ENCODE assay signal across 8 mouse cellular contexts in genomic region chr5:129778996-129779716, GRCm38 (mm10). TPM values are rescaled to one million over a fixed set of nuclear protein-coding genes. Genes with fewer than 3 reads are reported as not detected.
DNase-seq lines count a peak whose midpoint lies in the region; ATAC-seq and TF ChIP-seq lines count a peak whose summit lies in the region.

No protein-coding gene starts in this region.

- DNase-seq in MEL (ENCODE audit: low read depth, low spot score): peak; percentile 86
- DNase-seq in cerebellum, adult 2 months: peak; percentile 84 to 85
- peak; percentile 88 for DNase-seq in forebrain, postnatal 0 days
- peak; percentile 82 for DNase-seq in heart, postnatal 4 days
- peak; percentile 59 to 79 for DNase-seq in layer of hippocampus, adult 8-10 months (ENCODE audit: low spot score in 2 of 2)
- peak; percentile 90 for DNase-seq in lung, embryonic 14.5 days
- DNase-seq in thymus, adult 2 months: peak; percentile 71

- no peaks in the 10 kb centered on the region for H3K9me3 ChIP-seq in MEL (replicated peaks; ENCODE audit: insufficient read depth, low read length)
- H3K9me3 ChIP-seq in forebrain, postnatal 0 days (ENCODE audit: low read length): no peaks in the 10 kb centered on the region
- H3K9me3 ChIP-seq in lung, embryonic 14.5 days (ENCODE audit: low read depth, low read length): no peaks in the 10 kb centered on the region

- no peak for TF ChIP-seq RAD21 in MEL (IDR thresholded peaks at IDR 0.05; ENCODE audit: low read depth, low read length)

- H3K9ac ChIP-seq in MEL (ENCODE audit: control insufficient read depth, low read depth, low read length, poor library complexity, severe bottlenecking): peak overlapping the region; percentile 83
- peak overlapping the region; percentile 49 for H3K9ac ChIP-seq in forebrain, postnatal 0 days
- peak overlapping the region; percentile 65 for H3K9ac ChIP-seq in lung, embryonic 14.5 days

- peak overlapping the region; percentile 51 for H3K27ac ChIP-seq in MEL (ENCODE audit: control insufficient read depth, low read depth, low read length)
- H3K27ac ChIP-seq in cerebellum, adult 2 months (ENCODE audit: insufficient read depth, low read length): no peak overlapping the region
- peak overlapping the region; percentile 35; the same call in 1 of the 2 replicates for H3K27ac ChIP-seq in forebrain, postnatal 0 days (ENCODE audit: low read depth, low read length)
- H3K27ac ChIP-seq in lung, embryonic 14.5 days (ENCODE audit: low read depth): no peak overlapping the region; the same call in 1 of the 2 replicates
- no peak overlapping the region for H3K27ac ChIP-seq in olfactory bulb, adult 2 months (ENCODE audit: insufficient read depth, low read depth, low read length)
- peak overlapping the region; percentile 1; the same call in 1 of the 2 replicates for H3K27ac ChIP-seq in thymus, adult 2 months (ENCODE audit: control insufficient read depth, insufficient read depth, low read length)

- no peak for TF ChIP-seq EP300 in MEL (IDR thresholded peaks at IDR 0.05; ENCODE audit: low read depth in 1 of 2, low read length in 2 of 2)

- peaks cover 15% of the 10 kb centered on the region for H3K79me2 ChIP-seq in MEL (ENCODE audit: control insufficient read depth, insufficient read depth, low read length, poor library complexity)

- H3K4me2 ChIP-seq in forebrain, postnatal 0 days (ENCODE audit: low read depth): peak overlapping the region; percentile 84
- peak overlapping the region; percentile 88 for H3K4me2 ChIP-seq in lung, embryonic 14.5 days

- TF ChIP-seq POLR2A in MEL (IDR thresholded peaks at IDR 0.05; ENCODE audit: control insufficient read depth in 1 of 2, insufficient read depth in 1 of 2, low read depth in 1 of 2, low read length in 2 of 2, poor library complexity in 1 of 2): peak; percentile 57 to 89; a peak in 2 of 4 replicates
- TF ChIP-seq POLR2A in cerebellum, adult 2 months (IDR thresholded peaks at IDR 0.05; ENCODE audit: borderline replicate concordance, insufficient read depth, low read length): peak; percentile 65; the same call in 1 of the 2 replicates
- TF ChIP-seq POLR2A in olfactory bulb, adult 2 months (IDR thresholded peaks at IDR 0.05; ENCODE audit: insufficient read depth, low read depth, low read length): peak; percentile 44; the same call in 1 of the 2 replicates
- no peak for TF ChIP-seq POLR2A in thymus, adult 2 months (IDR thresholded peaks at IDR 0.05; ENCODE audit: control insufficient read depth, extremely low read depth, insufficient read depth, low read length, poor library complexity)

- TF ChIP-seq CTCF in MEL (IDR thresholded peaks at IDR 0.05 in 2 of 3, conservative IDR thresholded peaks at IDR 0.05 in 1 of 3; ENCODE audit: control insufficient read depth in 1 of 3, insufficient read depth in 1 of 3, low read depth in 2 of 3, low read length in 3 of 3, poor library complexity in 1 of 3, severe bottlenecking in 1 of 3): no peak
- no peak for TF ChIP-seq CTCF in cerebellum, adult 2 months (IDR thresholded peaks at IDR 0.05; ENCODE audit: borderline replicate concordance, insufficient read depth, low read depth, low read length)
- no peak for TF ChIP-seq CTCF in forebrain, postnatal 0 days (IDR thresholded peaks at IDR 0.05; ENCODE audit: low read depth)
- TF ChIP-seq CTCF in lung, embryonic 14.5 days (IDR thresholded peaks at IDR 0.05; ENCODE audit: low read depth): no peak
- TF ChIP-seq CTCF in olfactory bulb, adult 2 months (IDR thresholded peaks at IDR 0.05; ENCODE audit: insufficient read depth, low read depth, low read length): no peak
- TF ChIP-seq CTCF in thymus, adult 2 months (IDR thresholded peaks at IDR 0.05; ENCODE audit: borderline replicate concordance, control insufficient read depth, extremely low read depth, insufficient read depth, low read length, poor library complexity): peak; percentile 42; the same call in 1 of the 2 replicates

- no peaks in the 10 kb centered on the region for H3K27me3 ChIP-seq in MEL (ENCODE audit: control insufficient read depth in 1 of 2, insufficient read depth in 2 of 2, low read length in 2 of 2)
- no peaks in the 10 kb centered on the region for H3K27me3 ChIP-seq in cerebellum, adult 2 months (ENCODE audit: control insufficient read depth, insufficient read depth, low read length)
- no peaks in the 10 kb centered on the region for H3K27me3 ChIP-seq in forebrain, postnatal 0 days (ENCODE audit: insufficient read depth, low read length)
- no peaks in the 10 kb centered on the region for H3K27me3 ChIP-seq in lung, embryonic 14.5 days (ENCODE audit: insufficient read depth, low read length)
- no peaks in the 10 kb centered on the region for H3K27me3 ChIP-seq in thymus, adult 2 months (ENCODE audit: control insufficient read depth, insufficient read depth, low read length)

- H3K36me3 ChIP-seq in MEL (ENCODE audit: control insufficient read depth in 1 of 2, insufficient read depth in 2 of 2, low read length in 2 of 2): peaks cover 0 to 8% of the 10 kb centered on the region in 2 experiments; a peak in 2 of 4 replicates
- no peaks in the 10 kb centered on the region for H3K36me3 ChIP-seq in forebrain, postnatal 0 days (ENCODE audit: insufficient read depth)
- H3K36me3 ChIP-seq in lung, embryonic 14.5 days (ENCODE audit: insufficient read depth): no peaks in the 10 kb centered on the region
- no peaks in the 10 kb centered on the region for H3K36me3 ChIP-seq in thymus, adult 2 months (ENCODE audit: control insufficient read depth, insufficient read depth, low read length)

- peak overlapping the region; percentile 87 to 96 for H3K4me3 ChIP-seq in MEL (ENCODE audit: control insufficient read depth in 1 of 2, insufficient read depth in 1 of 2, low read depth in 2 of 2, low read length in 2 of 2)
- H3K4me3 ChIP-seq in cerebellum, adult 2 months (replicated peaks; ENCODE audit: insufficient read depth, low read depth, low read length): peak overlapping the region; percentile 54
- H3K4me3 ChIP-seq in forebrain, postnatal 0 days (ENCODE audit: low read depth, low read length): peak overlapping the region; percentile 44
- H3K4me3 ChIP-seq in lung, embryonic 14.5 days (ENCODE audit: low read depth, low read length): peak overlapping the region; percentile 54
- H3K4me3 ChIP-seq in olfactory bulb, adult 2 months (ENCODE audit: insufficient read depth, low read depth, low read length): peak overlapping the region; percentile 67
- peak overlapping the region; percentile 100 for H3K4me3 ChIP-seq in thymus, adult 2 months (ENCODE audit: control insufficient read depth, insufficient read depth, low read length)

- peak; percentile 97 for ATAC-seq in forebrain, postnatal 0 days
- ATAC-seq in lung, embryonic 14.5 days (ENCODE audit: insufficient read depth): peak; percentile 96

- 2% methylated on average over 32 of the region's 32 CpGs for WGBS in cerebellum, adult 2 months
- WGBS in forebrain, postnatal 0 days: 2% methylated on average over 32 of the region's 32 CpGs
- under 1% methylated on average over 32 of the region's 32 CpGs for WGBS in lung, embryonic 14.5 days
- WGBS in olfactory bulb, adult 2 months: under 1% methylated on average over 32 of the region's 32 CpGs
- 2% methylated on average over 32 of the region's 32 CpGs for WGBS in thymus, adult 2 months

- peaks cover 0 to 2% of the 10 kb centered on the region in 2 experiments; a peak in 2 of 4 replicates for H3K4me1 ChIP-seq in MEL (ENCODE audit: control insufficient read depth in 1 of 2, insufficient read depth in 2 of 2, low read length in 2 of 2)
- H3K4me1 ChIP-seq in cerebellum, adult 2 months (ENCODE audit: control insufficient read depth, insufficient read depth, low read length): no peaks in the 10 kb centered on the region
- H3K4me1 ChIP-seq in forebrain, postnatal 0 days (ENCODE audit: insufficient read depth): peaks cover 3% of the 10 kb centered on the region; the same call in 1 of the 2 replicates
- peaks cover 7% of the 10 kb centered on the region for H3K4me1 ChIP-seq in lung, embryonic 14.5 days (ENCODE audit: insufficient read depth)
- peaks cover 5% of the 10 kb centered on the region for H3K4me1 ChIP-seq in olfactory bulb, adult 2 months (ENCODE audit: control insufficient read depth, insufficient read depth, low read length)
- peaks cover 5% of the 10 kb centered on the region; the same call in 1 of the 2 replicates for H3K4me1 ChIP-seq in thymus, adult 2 months (replicated peaks; ENCODE audit: control insufficient read depth, insufficient read depth, low read length)

TF ChIP-seq in MEL, 35 proteins besides CTCF, POLR2A, EP300 and RAD21 (continues in another document):
- TF ChIP-seq ZNF384 (IDR thresholded peaks at IDR 0.05; ENCODE audit: low read depth, low read length) (no peak), ZMIZ1 (IDR thresholded peaks at IDR 0.05; ENCODE audit: low read depth, low read length) (peak; percentile 90), USF2 (IDR thresholded peaks at IDR 0.05; ENCODE audit: borderline replicate concordance in 1 of 2, insufficient read depth in 1 of 2, low read depth in 1 of 2, low read length in 2 of 2) (no peak)

RNA-seq across cellular contexts. Expression of gene Psph, which starts 8.1 kb away (rescaled TPM):
- 54.8 and 101 TPM in 2 replicates for total RNA-seq in MEL (2012; rRNA removed)
- polyA plus RNA-seq in MEL (2012; ENCODE audit: insufficient read depth in 1 of 2, insufficient read length in 2 of 2, low read depth in 1 of 2, low replicate concordance in 2 of 2, missing spikeins in 1 of 2): 100 to 1,000 TPM; 148 to 170 TPM
- polyA plus RNA-seq in cerebellum, adult 2 months (2012; rRNA removed): 23.4 and 27.3 TPM in 2 replicates
- 33.3 and 37.9 TPM in 2 replicates for total RNA-seq in forebrain, postnatal 0 days (2014; rRNA removed)
- polyA plus RNA-seq in forebrain, postnatal 0 days (2015; fragmentation: Nextera tagmentation; extraction: Ambion mirVana): 44.6 and 46.3 TPM in 2 replicates
- total RNA-seq in heart, postnatal 4 days (2021): 10 to 100 TPM; 13.0 to 14.7 TPM
- 10 to 100 TPM; 23.0 to 31.3 (median 28.6) TPM for total RNA-seq in layer of hippocampus, adult 8-10 months (2022)
- 31.4 and 33.6 TPM in 2 replicates for polyA plus RNA-seq in lung, embryonic 14.5 days (2014; fragmentation: Nextera tagmentation; extraction: Ambion mirVana)
- not detected in 2 replicates for polyA plus RNA-seq in olfactory bulb, adult 2 months (2012; ENCODE audit: insufficient read depth, insufficient read length, low replicate concordance, missing spikeins)
- 32.9 and 36.8 TPM in 2 replicates for polyA plus RNA-seq in thymus, adult 2 months (2012; rRNA removed)

RNA-seq across cellular contexts. Expression of gene Nipsnap2, which starts 54.3 kb away (rescaled TPM):
- total RNA-seq in MEL (2012; rRNA removed): 29.9 and 34.2 TPM in 2 replicates
- polyA plus RNA-seq in MEL (2012; ENCODE audit: insufficient read depth in 1 of 2, insufficient read length in 2 of 2, low read depth in 1 of 2, low replicate concordance in 2 of 2, missing spikeins in 1 of 2): 10 to 100 TPM in 1 of 2 experiments, not detected in 1; 35.7 TPM
- polyA plus RNA-seq in cerebellum, adult 2 months (2012; rRNA removed): 137 and 157 TPM in 2 replicates
- 71.7 and 83.2 TPM in 2 replicates for total RNA-seq in forebrain, postnatal 0 days (2014; rRNA removed)
- 90.8 and 97.9 TPM in 2 replicates for polyA plus RNA-seq in forebrain, postnatal 0 days (2015; fragmentation: Nextera tagmentation; extraction: Ambion mirVana)
- 100 to 1,000 TPM; 478 to 526 TPM for total RNA-seq in heart, postnatal 4 days (2021)
- total RNA-seq in layer of hippocampus, adult 8-10 months (2022): 10 to 100 TPM; 79.4 to 85.9 (median 82.6) TPM
- 82.2 and 86.2 TPM in 2 replicates for polyA plus RNA-seq in lung, embryonic 14.5 days (2014; fragmentation: Nextera tagmentation; extraction: Ambion mirVana)
- not detected in 2 replicates for polyA plus RNA-seq in olfactory bulb, adult 2 months (2012; ENCODE audit: insufficient read depth, insufficient read length, low replicate concordance, missing spikeins)
- polyA plus RNA-seq in thymus, adult 2 months (2012; rRNA removed): 31.5 and 45.9 TPM in 2 replicates

Comparison
In these comparisons a context has a peak if more than half of its experiments do, and no peak if none do; other contexts are left out.
1. H3K27ac ChIP-seq: peak in MEL (single experiment), forebrain, postnatal 0 days (single experiment) and thymus, adult 2 months (single experiment); none in cerebellum, adult 2 months (single experiment), lung, embryonic 14.5 days (single experiment) and olfactory bulb, adult 2 months (single experiment).
2. H3K4me3 ChIP-seq: peak in every context shown above with its lines; median percentile 100 in thymus, adult 2 months; 92 in MEL; 67 in olfactory bulb, adult 2 months; 54 in cerebellum, adult 2 months; 54 in lung, embryonic 14.5 days; 44 in forebrain, postnatal 0 days.
3. RNA of gene Psph, which starts 8.1 kb away (polyA plus RNA-seq): 148 to 170 TPM in MEL, 44.6 to 46.3 TPM in forebrain, postnatal 0 days, 32.9 to 36.8 TPM in thymus, adult 2 months, 31.4 to 33.6 TPM in lung, embryonic 14.5 days and 23.4 to 27.3 TPM in cerebellum, adult 2 months; not detected in olfactory bulb, adult 2 months; every median in the first group is over 10 times any median in the second.
4. Peak in every context shown above with its lines, with median percentiles within 50 percentile points of each other: DNase-seq and H3K9ac ChIP-seq.